Mouse (Mus musculus) small intestine, adult 2 months (tissue): ENCODE results near the gene Rbm20.

Experiments used
- CTCF ChIP-seq: fragments of 200-500 bp; IDR thresholded peaks from 2 replicates; pipeline ENCODE4 v1.5.1; 2012; ENCODE audit warnings: low read depth, mild to moderate bottlenecking, control low read depth, inconsistent platforms, low read length, moderate library complexity, mixed read lengths; ENCODE audit not compliant: insufficient replicate concordance, insufficient read length; ENCODE audit errors: extremely low read depth
- POLR2A ChIP-seq: fragments of 200-500 bp; IDR thresholded peaks from 2 replicates; pipeline ENCODE4 v1.6.1; 2012; ENCODE audit warnings: low read depth, mild to moderate bottlenecking, control low read depth, inconsistent platforms, low read length, moderate library complexity

DNA sequence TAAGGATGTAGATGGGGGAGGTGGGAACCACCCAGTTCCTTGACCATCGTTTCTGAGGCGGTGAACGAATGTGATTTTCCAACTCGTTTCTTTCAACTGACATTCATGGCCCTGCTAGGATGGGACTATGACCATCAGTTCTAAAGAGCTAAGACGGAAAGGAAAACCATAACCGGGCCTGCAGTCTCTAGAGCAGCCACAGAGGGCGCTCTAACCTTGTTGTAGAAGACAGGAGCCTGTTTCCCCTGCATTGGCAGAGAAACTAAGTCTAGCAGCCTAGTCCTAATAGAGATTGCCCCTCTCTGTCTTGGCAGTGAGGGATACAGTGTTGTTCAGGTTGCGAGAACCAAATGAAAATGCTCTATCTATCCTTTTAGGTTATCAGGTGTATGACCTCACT, 164.8 kb downstream of the Rbm20 start:
- TF ChIP-seq POLR2A (no peak), CTCF (peak; percentile 57; the same call in 1 of the 2 replicates)
